ENCODE assay signal across 10 mouse cellular contexts in the genomic region with DNA sequence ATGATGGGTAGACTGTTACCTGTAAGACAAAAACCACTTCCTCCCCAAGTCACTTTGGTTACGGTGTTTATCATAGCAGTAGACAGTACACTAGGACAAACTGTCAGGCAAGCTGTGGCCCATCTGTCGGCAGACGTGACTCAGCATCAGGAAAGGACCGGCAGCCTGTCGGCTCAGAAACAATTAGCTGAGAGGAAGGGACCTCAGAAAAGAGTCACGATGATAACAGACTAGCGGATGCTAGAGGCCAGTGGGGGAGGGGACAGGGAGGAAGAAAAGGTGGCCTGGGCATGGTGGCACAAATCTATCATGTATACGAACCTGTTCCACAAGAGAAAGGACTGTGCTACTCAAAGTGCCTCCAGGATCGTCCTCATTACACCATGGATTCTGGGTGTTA.
A peak's percentile ranks its signal among the peaks of the same experiment; 100 is the strongest.
DNase-seq lines count a peak whose midpoint lies in the region.
"Had no signal": no experiment of that assay in that cellular context is flagged by ENCODE, and none has a peak within 500 bp of the region (broad histone marks: within the 10 kb centered on the region; RNA-seq: fewer than 3 reads in every experiment).

No protein-coding gene starts in this region.

- peak; percentile 70 for DNase-seq in embryo, embryonic 10 days (ENCODE audit: low spot score)
- DNase-seq in embryo, embryonic 9.5 days (ENCODE audit: extremely low spot score) = no peak
- DNase-seq in spleen, postnatal 36 days (ENCODE audit: low spot score in 2 of 2) = peak; percentile 21 to 47
- no peak for DNase-seq in spleen, postnatal 14 days (ENCODE audit: low spot score in 2 of 2)
- DNase-seq in liver = peak; percentile 90
- DNase-seq in retina, embryonic 14.5 days (ENCODE audit: low spot score) = peak; percentile 28
- DNase-seq in cerebellum, adult 11-12 months = no peak
- no peak for DNase-seq in natural killer cell, adult 2 months (ENCODE audit: low spot score in 2 of 2)
- DNase-seq: cerebellum, adult 9-10 months; midbrain, embryonic 14.5 days had no signal

Comparison
In these comparisons a context has a peak if more than half of its experiments do, and no peak if none do; other contexts are left out.
1. DNase-seq: peak in embryo, embryonic 10 days (single experiment), spleen, postnatal 36 days (2 of 2), liver (single experiment) and retina, embryonic 14.5 days (single experiment); none in embryo, embryonic 9.5 days (single experiment), spleen, postnatal 14 days (0 of 2), cerebellum, adult 11-12 months (single experiment) and natural killer cell, adult 2 months (0 of 2).